Mouse (Mus musculus): ENCODE data around the gene Vcpkmt. TPM values are rescaled to one million over a fixed set of nuclear protein-coding genes. Genes with fewer than 3 reads are reported as not detected.
"Not testable (repeated sequence)": the region's sequence is repeated elsewhere in the genome, so short reads cannot be mapped to it uniquely, and the experiment has no call there.

Vcpkmt gene
- total RNA-seq (2015) (15.0 and 15.3 TPM in 2 replicates), total RNA-seq (2017) (10.5 and 17.5 TPM in 2 replicates)

- peak; percentile 94 for ATAC-seq (replicated peaks; ENCODE audit: poor library complexity)
Measured at GRCm38 (mm10) chr12:69582613-69583269, at the start of gene Vcpkmt. Gene Vcpkmt (minus strand): TSS chr12:69583028.

DNA sequence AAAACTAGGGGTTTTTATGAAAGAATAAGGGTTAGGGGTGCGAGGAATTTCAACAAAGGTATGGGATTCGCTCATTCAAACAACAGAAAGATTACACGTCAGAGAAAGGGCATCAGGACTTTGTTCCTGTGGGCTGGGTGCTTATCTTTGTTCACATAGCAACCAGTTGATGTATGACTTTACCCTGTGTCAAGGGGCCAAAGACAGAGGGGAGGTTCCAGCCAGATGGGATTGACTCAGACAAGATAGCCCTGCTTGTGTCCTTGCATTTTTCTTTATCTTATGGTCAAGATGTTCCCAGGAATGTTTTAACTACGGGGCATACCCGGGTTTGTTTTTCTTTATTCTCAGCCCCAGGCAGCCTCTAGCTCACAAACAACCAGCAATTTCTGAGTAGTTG is 35.8 kb upstream of the Vcpkmt start:
- not testable (repeated sequence) for ATAC-seq (replicated peaks; ENCODE audit: poor library complexity)

- ATAC-seq (replicated peaks; ENCODE audit: poor library complexity) = no peak
Measured at GRCm38 (mm10) chr12:69604367-69604766, 21.5 kb upstream of the Vcpkmt start.

- ATAC-seq (replicated peaks; ENCODE audit: poor library complexity) = peak; percentile 14; the same call in 1 of the 2 replicates
Measured at GRCm38 (mm10) chr12:69597446-69597845, 14.6 kb upstream of the Vcpkmt start.

- no peak for ATAC-seq (replicated peaks; ENCODE audit: poor library complexity)
Measured at GRCm38 (mm10) chr12:69593130-69593529, 10.3 kb upstream of the Vcpkmt start.

- ATAC-seq (replicated peaks; ENCODE audit: poor library complexity) = no peak
Measured at GRCm38 (mm10) chr12:69583270-69583629, 422 bp upstream of the Vcpkmt start.

GRCm38 (mm10) chr12:69582216-69582612 is 614 bp downstream of the Vcpkmt start:
- no peak for ATAC-seq (replicated peaks; ENCODE audit: poor library complexity)

DNA sequence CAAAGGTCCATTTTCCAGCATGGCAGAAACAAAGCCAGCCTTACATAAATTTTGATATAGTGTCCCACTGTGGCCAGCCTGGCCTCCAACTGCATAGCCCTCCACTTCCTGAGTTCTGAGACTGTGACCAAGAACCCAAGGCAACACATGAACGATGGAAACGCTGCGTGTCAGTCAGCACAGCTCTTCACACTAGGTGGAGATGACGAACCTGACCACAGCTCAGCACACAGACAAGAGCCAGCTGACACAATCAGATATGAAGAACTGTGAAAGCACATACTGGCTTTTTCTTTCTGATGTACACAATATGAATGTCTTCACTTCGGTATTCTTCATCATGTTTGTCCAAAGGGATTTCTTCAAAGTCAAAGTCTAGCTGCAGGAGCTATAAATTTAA is 3.2 kb downstream of the Vcpkmt start:
- peak; percentile 56 for ATAC-seq (replicated peaks; ENCODE audit: poor library complexity)

- no peak for ATAC-seq (replicated peaks; ENCODE audit: poor library complexity)
Measured at GRCm38 (mm10) chr12:69576120-69576627, 6.7 kb downstream of the Vcpkmt start.

- ATAC-seq (replicated peaks; ENCODE audit: poor library complexity) = peak; percentile 79
Measured at GRCm38 (mm10) chr12:69573916-69574881, 8.6 kb downstream of the Vcpkmt start.

DNA sequence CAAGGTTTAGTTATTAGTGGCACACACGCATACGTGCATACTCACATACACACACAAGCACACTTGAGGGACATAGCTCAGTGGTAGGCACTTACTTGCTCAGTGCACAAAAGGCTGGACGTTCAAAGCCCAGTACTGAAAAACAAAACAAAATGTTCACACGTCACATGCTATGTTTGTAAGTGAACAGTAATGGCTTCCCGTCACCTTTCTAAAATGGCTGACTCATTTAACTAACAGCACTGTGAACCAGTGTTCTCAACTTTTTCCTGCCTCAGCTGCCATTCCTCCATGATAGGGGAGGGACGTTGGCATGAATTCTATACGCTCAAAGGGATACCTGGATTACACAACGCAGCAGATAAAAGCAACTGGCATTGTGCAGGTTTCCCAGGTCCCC is 9.6 kb downstream of the Vcpkmt start:
- no peak for ATAC-seq (replicated peaks; ENCODE audit: poor library complexity)

DNA sequence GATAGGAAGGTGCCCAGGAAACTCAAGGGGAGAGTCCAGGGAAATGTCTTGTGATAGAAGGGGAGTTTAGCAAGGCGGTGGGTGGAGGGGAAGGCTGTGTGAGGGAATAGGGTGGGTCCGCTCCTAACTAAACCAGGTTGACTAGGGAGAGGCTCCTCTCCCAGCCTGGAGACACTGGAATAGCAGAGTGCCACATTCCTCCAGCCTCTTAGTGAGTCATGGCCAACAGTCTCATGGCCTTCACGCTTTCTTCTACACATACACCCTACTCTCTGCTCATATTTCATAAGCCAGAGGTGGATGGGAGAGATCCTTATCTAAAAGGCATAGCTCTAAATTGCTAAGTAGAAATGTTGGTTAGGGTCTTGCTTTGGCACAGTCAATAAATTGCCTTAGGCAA is 12.9 kb downstream of the Vcpkmt start:
- no peak for ATAC-seq (replicated peaks; ENCODE audit: poor library complexity)

- ATAC-seq (replicated peaks; ENCODE audit: poor library complexity) = peak; percentile 45
Measured at GRCm38 (mm10) chr12:69568266-69568665, 14.6 kb downstream of the Vcpkmt start.

GRCm38 (mm10) chr12:69561006-69561405 is 21.8 kb downstream of the Vcpkmt start:
- not testable (repeated sequence) for ATAC-seq (replicated peaks; ENCODE audit: poor library complexity)

- no peak for ATAC-seq (replicated peaks; ENCODE audit: poor library complexity)
Measured at GRCm38 (mm10) chr12:69556221-69556861, 26.5 kb downstream of the Vcpkmt start.

GRCm38 (mm10) chr12:69545456-69546178 is 37.2 kb downstream of the Vcpkmt start:
- no peak for ATAC-seq (replicated peaks; ENCODE audit: poor library complexity)

DNA sequence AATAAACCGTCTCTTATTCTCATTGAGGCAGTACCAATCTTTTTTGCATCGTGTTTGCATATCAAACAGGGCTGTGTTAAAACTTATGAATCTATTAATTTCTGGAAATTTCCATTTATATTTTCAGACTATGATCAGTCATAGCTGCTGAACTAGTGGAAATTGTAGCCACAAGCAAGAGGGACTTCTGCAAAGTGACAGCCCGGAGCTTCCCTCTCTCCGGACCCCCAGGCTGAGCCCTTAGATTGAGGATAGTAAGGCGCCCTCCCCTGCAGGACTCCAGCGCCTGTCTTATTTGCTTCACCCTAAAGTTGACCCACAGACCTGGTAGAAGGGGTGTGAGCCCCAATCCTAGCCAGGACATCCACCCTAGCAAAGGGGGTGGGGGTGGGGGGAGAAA is 37.8 kb downstream of the Vcpkmt start:
- no peak for ATAC-seq (replicated peaks; ENCODE audit: poor library complexity)

DNA sequence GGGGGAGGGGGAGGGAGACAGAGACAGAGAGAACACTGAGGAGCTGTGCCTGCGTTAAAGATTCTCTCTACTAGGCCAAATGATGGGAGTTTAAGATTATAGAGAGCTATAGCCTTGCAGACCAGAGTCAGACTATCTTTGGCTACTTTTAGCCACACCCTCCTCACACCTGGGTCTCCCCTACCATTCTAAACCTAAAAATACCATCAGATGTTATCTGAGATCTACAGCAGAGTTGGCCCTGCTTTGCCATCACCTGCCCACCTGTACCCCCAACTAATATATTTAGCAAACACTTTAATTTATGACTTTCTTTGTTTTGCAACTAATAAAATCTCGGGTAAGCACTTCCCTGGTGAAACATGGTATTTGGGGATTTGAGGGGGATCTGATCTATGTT is 38.3 kb downstream of the Vcpkmt start:
- ATAC-seq (replicated peaks; ENCODE audit: poor library complexity) = no peak

DNA sequence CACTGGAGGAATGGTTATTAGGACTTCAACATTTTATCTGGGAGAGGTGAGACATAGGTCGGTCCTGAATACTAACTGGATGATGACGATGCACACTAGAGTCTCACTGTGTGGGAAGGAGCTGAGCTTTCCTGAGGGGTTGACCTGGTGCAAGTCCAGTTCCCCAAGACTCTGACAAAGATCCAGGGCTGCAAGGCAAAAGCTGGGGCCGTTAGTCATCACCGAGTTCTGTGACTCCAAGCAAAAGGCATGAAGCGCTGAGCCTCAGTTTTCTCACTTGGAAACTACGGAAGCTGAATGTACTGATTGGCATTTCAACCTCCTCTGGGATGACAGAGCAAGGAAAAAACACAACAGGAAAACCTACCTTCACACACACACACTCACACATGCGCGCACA is 40.5 kb downstream of the Vcpkmt start:
- no peak for ATAC-seq (replicated peaks; ENCODE audit: poor library complexity)

GRCm38 (mm10) chr12:69541663-69542062 is 41.2 kb downstream of the Vcpkmt start:
- ATAC-seq (replicated peaks; ENCODE audit: poor library complexity) = peak; percentile 49

GRCm38 (mm10) chr12:69539353-69539752 is 43.5 kb downstream of the Vcpkmt start:
- ATAC-seq (replicated peaks; ENCODE audit: poor library complexity) = peak; percentile 39

Measured in megakaryocyte progenitor cell, adult 5-6 weeks (primary cell).